Mouse (Mus musculus): ENCODE measurements around the gene Morc4. TPM values are rescaled to one million over a fixed set of nuclear protein-coding genes. Genes with fewer than 3 reads are reported as not detected.

The Morc4 gene
- total and polyA plus RNA-seq, 3 experiments, result 6.7 to 22.8 (median 15.6) TPM

DNA sequence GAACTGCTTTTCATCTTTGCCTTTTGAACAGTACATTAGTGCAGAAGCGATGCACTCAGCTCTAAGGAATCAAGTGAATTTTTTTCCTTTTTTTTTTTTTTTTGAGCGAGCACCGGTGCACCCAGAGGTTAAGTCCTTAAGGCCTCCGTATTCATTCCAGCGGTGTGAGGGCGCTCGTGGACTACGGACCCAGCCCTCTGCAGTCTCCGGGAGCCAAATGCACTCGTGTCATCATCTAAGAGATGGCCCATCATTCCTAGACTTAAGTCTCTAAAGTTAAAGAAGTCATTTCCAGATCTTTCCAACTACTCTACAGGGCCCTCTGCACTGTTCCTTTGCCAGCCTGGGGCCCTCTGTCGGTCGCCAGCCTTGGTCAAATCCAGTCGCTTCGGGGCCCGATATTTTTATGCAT, 1.2 kb downstream of the Morc4 start:
- no peaks in the 10 kb centered on the region for H3K27me3 ChIP-seq (ENCODE audit: insufficient read depth, low read length)
- H3K9me3 ChIP-seq (replicated peaks), result no peaks in the 10 kb centered on the region
- peaks cover 23% of the 10 kb centered on the region for H3K4me1 ChIP-seq (ENCODE audit: insufficient read depth, low read depth, low read length)
- DNase-seq (ENCODE audit: low spot score) (peak; percentile 1), ATAC-seq (ENCODE audit: extremely low read depth, insufficient number of reproducible peaks, low FRiP score, poor library complexity, severe bottlenecking) (peak; percentile 64; the same call in 1 of the 2 replicates)
- peaks cover 10% of the 10 kb centered on the region for H3K36me3 ChIP-seq (replicated peaks)
- peak overlapping the region; percentile 77 for H3K4me3 ChIP-seq (ENCODE audit: low read depth, low read length)
- TF ChIP-seq TAL1 (conservative IDR thresholded peaks at IDR 0.05; ENCODE audit: low read depth, low read length) (no peak), GATA2 (IDR thresholded peaks at IDR 0.05; ENCODE audit: borderline replicate concordance, low read depth, low read length) (no peak), GATA1 (IDR thresholded peaks at IDR 0.05; ENCODE audit: borderline replicate concordance, low read length) (no peak), POLR2AphosphoS5 (IDR thresholded peaks at IDR 0.05; ENCODE audit: insufficient replicate concordance, low read depth, low read length) (no peak), CTCF (IDR thresholded peaks at IDR 0.05; ENCODE audit: low read depth, low read length) (no peak)

DNA sequence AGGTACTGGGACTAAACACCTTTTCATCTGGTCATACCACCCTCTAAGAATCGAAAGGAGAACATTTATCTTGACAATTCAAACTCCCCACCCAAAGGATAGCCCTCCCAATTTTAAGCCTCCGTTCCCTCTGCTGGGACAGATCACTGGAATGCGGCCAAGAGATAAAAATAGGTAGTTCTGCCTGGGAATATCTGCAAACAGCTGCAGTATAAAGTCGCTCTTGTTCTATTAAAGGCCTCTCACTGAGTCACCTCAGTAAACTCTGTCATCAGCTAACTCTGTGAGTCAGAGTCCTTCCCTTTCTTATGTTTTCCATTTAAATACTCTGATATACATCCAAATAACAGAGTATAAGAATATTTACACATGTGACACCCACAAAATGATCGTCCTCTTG, 12.1 kb downstream of the Morc4 start:
- no peaks in the 10 kb centered on the region for H3K27me3 ChIP-seq (ENCODE audit: insufficient read depth, low read length)
- H3K4me1 ChIP-seq (ENCODE audit: insufficient read depth, low read depth, low read length), result peaks cover 2% of the 10 kb centered on the region; the same call in 1 of the 2 replicates
- no peaks in the 10 kb centered on the region for H3K9me3 ChIP-seq (replicated peaks)
- no peak for DNase-seq (ENCODE audit: low spot score)
- no peak overlapping the region for H3K4me3 ChIP-seq (ENCODE audit: low read depth, low read length)
- peaks cover 19% of the 10 kb centered on the region for H3K36me3 ChIP-seq (replicated peaks)
- TF ChIP-seq GATA1 (IDR thresholded peaks at IDR 0.05; ENCODE audit: borderline replicate concordance, low read length) (no peak), CTCF (IDR thresholded peaks at IDR 0.05; ENCODE audit: low read depth, low read length) (no peak), TAL1 (conservative IDR thresholded peaks at IDR 0.05; ENCODE audit: low read depth, low read length) (no peak), POLR2AphosphoS5 (IDR thresholded peaks at IDR 0.05; ENCODE audit: insufficient replicate concordance, low read depth, low read length) (no peak), GATA2 (IDR thresholded peaks at IDR 0.05; ENCODE audit: borderline replicate concordance, low read depth, low read length) (no peak)
- ATAC-seq (ENCODE audit: extremely low read depth, insufficient number of reproducible peaks, low FRiP score, poor library complexity, severe bottlenecking), result no peak

DNA sequence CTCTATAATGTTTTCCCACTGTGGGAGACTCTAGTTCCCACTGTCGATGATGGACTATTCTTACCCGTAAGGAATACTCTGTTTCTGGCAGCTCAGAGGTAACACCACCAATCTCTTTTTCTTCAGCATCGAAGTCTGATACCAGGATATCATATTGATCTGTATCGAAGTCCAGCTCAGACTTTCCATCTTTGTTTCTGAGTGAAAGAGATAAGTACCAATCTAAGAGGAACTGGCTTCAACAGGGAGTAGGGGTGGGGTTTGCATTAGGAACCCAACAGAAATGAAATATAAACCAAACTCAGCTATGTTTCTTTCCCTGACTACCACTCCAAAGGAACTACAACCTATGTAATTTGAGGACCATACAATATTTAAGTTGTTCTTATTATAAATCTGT, 16.7 kb downstream of the Morc4 start:
- peaks cover 5% of the 10 kb centered on the region; the same call in 1 of the 2 replicates for H3K4me1 ChIP-seq (ENCODE audit: insufficient read depth, low read depth, low read length)
- ATAC-seq (ENCODE audit: extremely low read depth, insufficient number of reproducible peaks, low FRiP score, poor library complexity, severe bottlenecking) (no peak), DNase-seq (ENCODE audit: low spot score) (no peak)
- no peaks in the 10 kb centered on the region for H3K27me3 ChIP-seq (ENCODE audit: insufficient read depth, low read length)
- peaks cover 14% of the 10 kb centered on the region for H3K36me3 ChIP-seq (replicated peaks)
- H3K9me3 ChIP-seq (replicated peaks), result no peaks in the 10 kb centered on the region
- no peak overlapping the region for H3K4me3 ChIP-seq (ENCODE audit: low read depth, low read length)
- TF ChIP-seq GATA2 (IDR thresholded peaks at IDR 0.05; ENCODE audit: borderline replicate concordance, low read depth, low read length) (no peak), POLR2AphosphoS5 (IDR thresholded peaks at IDR 0.05; ENCODE audit: insufficient replicate concordance, low read depth, low read length) (no peak), GATA1 (IDR thresholded peaks at IDR 0.05; ENCODE audit: borderline replicate concordance, low read length) (no peak), TAL1 (conservative IDR thresholded peaks at IDR 0.05; ENCODE audit: low read depth, low read length) (no peak), CTCF (IDR thresholded peaks at IDR 0.05; ENCODE audit: low read depth, low read length) (no peak)

DNA sequence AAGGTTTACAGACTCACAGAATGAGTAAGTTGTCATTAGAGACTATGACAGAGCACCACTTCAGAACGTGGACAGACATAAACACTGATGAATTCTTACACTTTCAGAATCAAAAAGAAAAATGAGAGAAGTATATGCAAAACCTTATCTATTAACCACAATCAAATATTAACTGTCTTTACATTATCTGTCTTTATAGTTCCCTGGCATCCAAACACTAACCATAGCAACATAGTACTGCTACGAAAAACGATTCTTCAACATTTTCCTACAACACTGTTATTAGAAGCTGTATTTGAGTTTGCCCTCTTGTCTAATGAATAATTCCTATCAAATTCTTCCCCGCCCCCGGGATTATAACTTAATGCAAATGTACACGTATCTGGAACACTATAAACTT, 30.4 kb downstream of the Morc4 start:
- no peaks in the 10 kb centered on the region for H3K27me3 ChIP-seq (ENCODE audit: insufficient read depth, low read length)
- peaks cover 24% of the 10 kb centered on the region for H3K36me3 ChIP-seq (replicated peaks)
- ATAC-seq (ENCODE audit: extremely low read depth, insufficient number of reproducible peaks, low FRiP score, poor library complexity, severe bottlenecking) (no peak), DNase-seq (ENCODE audit: low spot score) (no peak)
- H3K9me3 ChIP-seq (replicated peaks), result no peaks in the 10 kb centered on the region
- TF ChIP-seq POLR2AphosphoS5 (IDR thresholded peaks at IDR 0.05; ENCODE audit: insufficient replicate concordance, low read depth, low read length) (no peak), GATA2 (IDR thresholded peaks at IDR 0.05; ENCODE audit: borderline replicate concordance, low read depth, low read length) (no peak), TAL1 (conservative IDR thresholded peaks at IDR 0.05; ENCODE audit: low read depth, low read length) (no peak), CTCF (IDR thresholded peaks at IDR 0.05; ENCODE audit: low read depth, low read length) (no peak), GATA1 (IDR thresholded peaks at IDR 0.05; ENCODE audit: borderline replicate concordance, low read length) (no peak)
- no peaks in the 10 kb centered on the region; the same call in 1 of the 2 replicates for H3K4me1 ChIP-seq (ENCODE audit: insufficient read depth, low read depth, low read length)
- no peak overlapping the region for H3K4me3 ChIP-seq (ENCODE audit: low read depth, low read length)

DNA sequence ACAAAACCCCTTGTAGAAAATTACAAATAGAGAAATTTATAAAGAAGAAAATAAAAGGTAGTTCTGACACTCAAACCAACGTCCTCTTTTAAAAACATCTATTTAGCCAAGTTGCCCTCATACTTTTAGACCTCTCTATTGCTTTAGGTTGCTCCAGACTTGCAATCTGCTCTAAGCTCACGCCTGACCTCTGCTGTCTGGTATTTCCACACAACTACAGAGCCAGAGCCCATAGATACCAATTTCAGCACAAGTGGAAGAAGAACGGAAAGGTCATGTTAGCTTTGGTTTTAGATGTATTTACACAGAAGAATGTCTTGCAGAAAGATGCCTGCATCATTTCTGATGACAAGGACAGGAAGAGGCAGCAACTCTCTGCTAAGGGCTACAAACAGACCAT, 32.4 kb downstream of the Morc4 start:
- Histone ChIP-seq H3K4me3 (ENCODE audit: low read depth, low read length) (no peak overlapping the region), H3K36me3 (replicated peaks) (peaks cover 35% of the 10 kb centered on the region), H3K4me1 (ENCODE audit: insufficient read depth, low read depth, low read length) (no peaks in the 10 kb centered on the region; the same call in 1 of the 2 replicates), H3K27me3 (ENCODE audit: insufficient read depth, low read length) (no peaks in the 10 kb centered on the region), H3K9me3 (replicated peaks) (no peaks in the 10 kb centered on the region)
- DNase-seq (ENCODE audit: low spot score) (no peak), ATAC-seq (ENCODE audit: extremely low read depth, insufficient number of reproducible peaks, low FRiP score, poor library complexity, severe bottlenecking) (no peak)
- TF ChIP-seq GATA2 (IDR thresholded peaks at IDR 0.05; ENCODE audit: borderline replicate concordance, low read depth, low read length), result no peak
- TF ChIP-seq TAL1 (conservative IDR thresholded peaks at IDR 0.05; ENCODE audit: low read depth, low read length), result no peak
- no peak for TF ChIP-seq GATA1 (IDR thresholded peaks at IDR 0.05; ENCODE audit: borderline replicate concordance, low read length)
- TF ChIP-seq POLR2AphosphoS5 (IDR thresholded peaks at IDR 0.05; ENCODE audit: insufficient replicate concordance, low read depth, low read length), result no peak
- TF ChIP-seq CTCF (IDR thresholded peaks at IDR 0.05; ENCODE audit: low read depth, low read length), result no peak

DNA sequence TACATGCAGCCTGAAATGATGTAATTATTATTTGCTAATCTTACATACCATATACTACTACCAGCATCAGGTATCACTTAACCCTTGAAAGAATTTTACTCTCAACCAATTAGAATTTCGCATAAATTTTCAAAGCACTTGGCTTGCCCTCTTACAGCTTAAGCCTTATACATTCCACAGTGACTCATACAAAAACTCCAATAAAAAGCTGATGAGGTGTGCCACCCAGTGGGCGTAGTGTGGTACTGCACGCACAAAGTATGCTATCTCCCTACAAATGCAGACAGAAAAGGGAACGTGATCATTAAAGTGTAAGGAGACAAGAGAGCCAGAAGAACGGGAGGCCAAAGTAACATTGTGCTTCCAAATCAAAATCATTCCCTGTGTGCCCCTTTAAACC, 39.0 kb downstream of the Morc4 start:
- ATAC-seq (ENCODE audit: extremely low read depth, insufficient number of reproducible peaks, low FRiP score, poor library complexity, severe bottlenecking) (peak; percentile 54), DNase-seq (ENCODE audit: low spot score) (no peak)
- Histone ChIP-seq H3K36me3 (replicated peaks) (peaks cover 36% of the 10 kb centered on the region), H3K9me3 (replicated peaks) (no peaks in the 10 kb centered on the region), H3K4me1 (ENCODE audit: insufficient read depth, low read depth, low read length) (peaks cover 8% of the 10 kb centered on the region), H3K4me3 (ENCODE audit: low read depth, low read length) (no peak overlapping the region), H3K27me3 (ENCODE audit: insufficient read depth, low read length) (no peaks in the 10 kb centered on the region)
- TF ChIP-seq CTCF (IDR thresholded peaks at IDR 0.05; ENCODE audit: low read depth, low read length) (peak; percentile 52), GATA2 (IDR thresholded peaks at IDR 0.05; ENCODE audit: borderline replicate concordance, low read depth, low read length) (no peak)
